Mouse (Mus musculus): ENCODE data around the gene Pou2f2.

- TF ChIP-seq CTCF (IDR thresholded peaks at IDR 0.05; ENCODE audit: insufficient read depth, low read length) (peak; percentile 19; the same call in 1 of the 2 replicates), POLR2A (IDR thresholded peaks at IDR 0.05; ENCODE audit: borderline replicate concordance, extremely low read depth, low read depth, low read length) (no peak)
Observed at GRCm38 (mm10) chr7:25099581-25099980, 79.9 kb downstream of the Pou2f2 start.

Data from lung, adult 2 months (tissue).